In genomic region chr8:82384458-82385234, GRCm38 (mm10) we compare ENCODE assay signal across 13 mouse cellular contexts. TPM values are rescaled to one million over a fixed set of nuclear protein-coding genes. Genes with fewer than 3 reads are reported as not detected.
DNase-seq lines count a peak whose midpoint lies in the region; ATAC-seq and TF ChIP-seq lines count a peak whose summit lies in the region.
"Had no signal": no experiment of that assay in that cellular context is flagged by ENCODE, and none has a peak within 500 bp of the region (broad histone marks: within the 10 kb centered on the region; RNA-seq: fewer than 3 reads in every experiment).

No protein-coding gene starts in this region.

- no peak overlapping the region for H3K9ac ChIP-seq in limb, embryonic 14.5 days (ENCODE audit: low read depth, low read length, severe bottlenecking)
- H3K9ac ChIP-seq in hindbrain, embryonic 15.5 days = no peak overlapping the region
- H3K9ac ChIP-seq in neural tube, embryonic 15.5 days (replicated peaks) = no peak overlapping the region
- H3K9ac ChIP-seq: embryonic facial prominence, embryonic 13.5 days; limb, embryonic 13.5 days had no signal

- H3K27me3 ChIP-seq in limb, embryonic 14.5 days (ENCODE audit: control insufficient read depth, insufficient read depth, low read length) = no peaks in the 10 kb centered on the region
- H3K27me3 ChIP-seq in limb, embryonic 10.5 days (ENCODE audit: low read depth, poor library complexity, severe bottlenecking) = no peaks in the 10 kb centered on the region
- no peaks in the 10 kb centered on the region for H3K27me3 ChIP-seq in hindbrain, embryonic 15.5 days
- H3K27me3 ChIP-seq in neural tube, embryonic 15.5 days (replicated peaks) = no peaks in the 10 kb centered on the region
- H3K27me3 ChIP-seq: embryonic facial prominence, embryonic 13.5 days; limb, embryonic 13.5 days had no signal

- no peak overlapping the region for H3K4me3 ChIP-seq in limb, embryonic 14.5 days (replicated peaks; ENCODE audit: low read length)
- H3K4me3 ChIP-seq in limb, embryonic 10.5 days = no peak overlapping the region
- H3K4me3 ChIP-seq in hindbrain, embryonic 15.5 days = no peak overlapping the region
- no peak overlapping the region for H3K4me3 ChIP-seq in neural tube, embryonic 15.5 days (replicated peaks)
- H3K4me3 ChIP-seq: embryonic facial prominence, embryonic 13.5 days; limb, embryonic 13.5 days had no signal

- no peak for TF ChIP-seq POLR2A in limb, embryonic 14.5 days (IDR thresholded peaks at IDR 0.05; ENCODE audit: borderline replicate concordance, extremely low read depth, insufficient read depth, insufficient read length)

- no peaks in the 10 kb centered on the region for H3K36me3 ChIP-seq in limb, embryonic 14.5 days (ENCODE audit: control insufficient read depth, insufficient read depth, low read length)
- no peaks in the 10 kb centered on the region for H3K36me3 ChIP-seq in limb, embryonic 10.5 days
- H3K36me3 ChIP-seq in hindbrain, embryonic 15.5 days = no peaks in the 10 kb centered on the region
- H3K36me3 ChIP-seq in neural tube, embryonic 15.5 days = no peaks in the 10 kb centered on the region
- H3K36me3 ChIP-seq: embryonic facial prominence, embryonic 13.5 days; limb, embryonic 13.5 days had no signal

- peak; percentile 12 to 27 for DNase-seq in cerebellum, postnatal 10 days
- no peak for DNase-seq in cerebellum, postnatal 36 days
- DNase-seq in limb, embryonic 14.5 days (ENCODE audit: low spot score) = peak; percentile 45
- DNase-seq in limb, embryonic 10.5 days (ENCODE audit: low spot score) = no peak
- no peak for DNase-seq in spleen, postnatal 10 days (ENCODE audit: low spot score in 2 of 2)
- no peak for DNase-seq in adrenal gland, adult 8-10 months
- DNase-seq: cerebellum, adult 11 months; kidney, adult 2 months; thymus, postnatal 25 days had no signal

- 50% methylated on average over 11 of the region's 11 CpGs for WGBS in limb, embryonic 14.5 days
- 81% methylated on average over 11 of the region's 11 CpGs for WGBS in limb, embryonic 10.5 days
- WGBS in hindbrain, embryonic 15.5 days = 39% methylated on average over 11 of the region's 11 CpGs
- 43% methylated on average over 11 of the region's 11 CpGs for WGBS in neural tube, embryonic 15.5 days

- no peaks in the 10 kb centered on the region for H3K9me3 ChIP-seq in limb, embryonic 14.5 days (ENCODE audit: control insufficient read depth, low read length)
- H3K9me3 ChIP-seq in limb, embryonic 10.5 days (replicated peaks) = no peaks in the 10 kb centered on the region
- no peaks in the 10 kb centered on the region for H3K9me3 ChIP-seq in hindbrain, embryonic 15.5 days
- no peaks in the 10 kb centered on the region for H3K9me3 ChIP-seq in neural tube, embryonic 15.5 days (replicated peaks)
- H3K9me3 ChIP-seq: embryonic facial prominence, embryonic 13.5 days; limb, embryonic 13.5 days had no signal

- H3K27ac ChIP-seq in limb, embryonic 14.5 days (replicated peaks; ENCODE audit: low read depth, low read length) = no peak overlapping the region
- no peak overlapping the region for H3K27ac ChIP-seq in limb, embryonic 10.5 days
- H3K27ac ChIP-seq in hindbrain, embryonic 15.5 days (replicated peaks) = no peak overlapping the region
- H3K27ac ChIP-seq in neural tube, embryonic 15.5 days (replicated peaks) = no peak overlapping the region
- H3K27ac ChIP-seq: embryonic facial prominence, embryonic 13.5 days; limb, embryonic 13.5 days had no signal

- H3K4me1 ChIP-seq in limb, embryonic 14.5 days (ENCODE audit: control insufficient read depth, insufficient read depth, low read length) = no peaks in the 10 kb centered on the region
- H3K4me1 ChIP-seq in limb, embryonic 10.5 days = no peaks in the 10 kb centered on the region
- 0 out of 2 replicates have a peak, but pooled peaks cover 3% of the 10 kb centered on the region for H3K4me1 ChIP-seq in hindbrain, embryonic 15.5 days (replicated peaks)
- peaks cover 4% of the 10 kb centered on the region; the same call in 1 of the 2 replicates for H3K4me1 ChIP-seq in neural tube, embryonic 15.5 days
- H3K4me1 ChIP-seq: embryonic facial prominence, embryonic 13.5 days; limb, embryonic 13.5 days had no signal

- no peak overlapping the region for H3K4me2 ChIP-seq in limb, embryonic 14.5 days (replicated peaks; ENCODE audit: low read depth, low read length, severe bottlenecking)
- peak overlapping the region; percentile 21 for H3K4me2 ChIP-seq in hindbrain, embryonic 15.5 days
- H3K4me2 ChIP-seq in neural tube, embryonic 15.5 days = no peak overlapping the region
- H3K4me2 ChIP-seq: embryonic facial prominence, embryonic 13.5 days; limb, embryonic 13.5 days had no signal

- no peak for ATAC-seq in limb, embryonic 14.5 days (ENCODE audit: low FRiP score, low read depth)
- no peak; the same call in 1 of the 2 replicates for ATAC-seq in hindbrain, embryonic 15.5 days (ENCODE audit: low FRiP score, low read depth)
- ATAC-seq in neural tube, embryonic 15.5 days (ENCODE audit: low FRiP score) = 0 out of 2 replicates have a peak, but pooled peaks have one; percentile 17

RNA-seq across cellular contexts. Expression of gene Il15, which starts 18.4 kb away (rescaled TPM):
- 2.5 and 2.9 TPM in 2 replicates for polyA plus RNA-seq in limb, embryonic 14.5 days (2012; rRNA removed)
- 5.3 and 6.1 TPM in 2 replicates for polyA plus RNA-seq in limb, embryonic 14.5 days (2014; fragmentation: Nextera tagmentation; extraction: Ambion mirVana)
- polyA plus RNA-seq in limb, embryonic 10.5 days (2016; fragmentation: Nextera tagmentation; extraction: Ambion mirVana) = 0.74 and 1.6 TPM in 2 replicates
- polyA plus RNA-seq in hindbrain, embryonic 15.5 days (2015; fragmentation: Nextera tagmentation; extraction: Ambion mirVana) = 0.67 and 1.1 TPM in 2 replicates
- polyA plus RNA-seq in neural tube, embryonic 15.5 days (2015; fragmentation: Nextera tagmentation; extraction: Ambion mirVana) = 1.5 and 4.1 TPM in 2 replicates
- 10 to 100 TPM in 3 of 4 experiments, 1 to 10 TPM in 1; 8.1 to 16.9 (median 14.4) TPM for total RNA-seq in adrenal gland, adult 8-10 months (2022)

Comparison
In these comparisons a context has a peak if more than half of its experiments do, and no peak if none do; other contexts are left out.
1. DNase-seq: peak in cerebellum, postnatal 10 days (2 of 2) and limb, embryonic 14.5 days (single experiment); none in cerebellum, postnatal 36 days (0 of 2), limb, embryonic 10.5 days (single experiment), spleen, postnatal 10 days (0 of 2) and adrenal gland, adult 8-10 months (single experiment).